Mouse (Mus musculus) heart, embryonic 12.5 days (tissue): ENCODE data around the gene Olfr420. TPM values are rescaled to one million over a fixed set of nuclear protein-coding genes. Genes with fewer than 3 reads are reported as not detected.

ENCODE experiments used
- ATAC-seq: fragments of 200-750 bp; cut with Nextera tagmentation; 2 replicates; pipeline ENCODE4 v1.8.0; 2017; ENCODE audit warnings: moderate TSS enrichment, moderate library complexity; ENCODE audit not compliant: insufficient number of reproducible peaks, low FRiP score
- H3K27ac ChIP-seq: fragments of 300-500 bp; sonication (generic); 2 replicates; pipeline ENCODE4 v1.5.1; 2016; ENCODE audit warnings: mild to moderate bottlenecking, moderate library complexity; ENCODE audit not compliant: poor library complexity, severe bottlenecking
- H3K27me3 ChIP-seq: fragments of 300-500 bp; sonication (generic); replicated peaks from 2 replicates; pipeline ENCODE4 v1.6.1; 2016; ENCODE audit warnings: mild to moderate bottlenecking, moderate library complexity
- H3K36me3 ChIP-seq: fragments of 300-500 bp; sonication (generic); 2 replicates; pipeline ENCODE4 v1.6.1; 2016; ENCODE audit warnings: mild to moderate bottlenecking, moderate library complexity
- H3K4me1 ChIP-seq: fragments of 300-500 bp; sonication (generic); replicated peaks from 2 replicates; pipeline ENCODE4 v1.6.1; 2016; ENCODE audit warnings: mild to moderate bottlenecking
- H3K4me2 ChIP-seq: fragments of 300-500 bp; sonication (generic); 2 replicates; pipeline ENCODE4 v1.6.1; 2016; ENCODE audit warnings: mild to moderate bottlenecking, moderate library complexity
- H3K4me3 ChIP-seq: fragments of 300-500 bp; sonication (generic); 2 replicates; pipeline ENCODE4 v1.5.1; 2016; ENCODE audit warnings: mild to moderate bottlenecking
- H3K9ac ChIP-seq: fragments of 300-500 bp; sonication (generic); 2 replicates; pipeline ENCODE4 v1.6.1; 2016; ENCODE audit warnings: mild to moderate bottlenecking, moderate library complexity
- H3K9me3 ChIP-seq: fragments of 300-500 bp; sonication (generic); replicated peaks from 2 replicates; pipeline ENCODE4 v1.6.1; 2016; ENCODE audit warnings: mild to moderate bottlenecking, moderate library complexity
- WGBS: fragments of 180-500 bp; shearing (Covaris S2); methylation state at CpG from one replicate; pipeline ENCODE4 v1.1.7; 2016; 5-methylcytosine and 5-hydroxymethylcytosine counted together
- polyA plus RNA-seq: library from polyadenylated mRNA; unstranded; fragments of >200 nt; fragmentation: Nextera tagmentation; extraction: Ambion mirVana; gene quantifications from 2 replicates; pipeline ENCODE4 v1.2.1, GENCODE M21; 2016

The Olfr420 gene
- polyA plus RNA-seq: not detected in 2 replicates

GRCm38 (mm10) chr1:174155333-174155732, at the start of gene Olfr420:
Gene Olfr420, plus strand, starts transcription at chr1:174155633.
- H3K27ac ChIP-seq: no peak within 1 kb of the TSS
- H3K9ac ChIP-seq: no peak within 1 kb of the TSS
- H3K9me3 ChIP-seq: no peaks in the 10 kb centered on the region
- ATAC-seq: no peak
- 74% methylated on average over 1 of the region's 1 CpGs for WGBS
- H3K4me3 ChIP-seq: no peak within 1 kb of the TSS
- no peaks in the 10 kb centered on the region for H3K36me3 ChIP-seq
- H3K27me3 ChIP-seq: no peaks in the 10 kb centered on the region
- H3K4me1 ChIP-seq: no peaks in the 10 kb centered on the region
- H3K4me2 ChIP-seq: no peak within 1 kb of the TSS

- H3K4me3 ChIP-seq: no peak within 1 kb of the TSS
- H3K9ac ChIP-seq: no peak within 1 kb of the TSS
- 61% methylated on average over 2 of the region's 2 CpGs for WGBS
- no peaks in the 10 kb centered on the region for H3K36me3 ChIP-seq
- no peak within 1 kb of the TSS for H3K27ac ChIP-seq
- ATAC-seq: no peak
- no peak within 1 kb of the TSS for H3K4me2 ChIP-seq
- no peaks in the 10 kb centered on the region for H3K27me3 ChIP-seq
- no peaks in the 10 kb centered on the region for H3K4me1 ChIP-seq
- H3K9me3 ChIP-seq: no peaks in the 10 kb centered on the region
Measured at GRCm38 (mm10) chr1:174121062-174121461, 34.4 kb upstream of the Olfr420 start, which contains the start of gene Olfr231. Gene Olfr231, minus strand, starts transcription at chr1:174121162.

- Histone ChIP-seq H3K36me3 (no peaks in the 10 kb centered on the region), H3K27ac (no peak within 1 kb of the TSS), H3K4me2 (no peak within 1 kb of the TSS), H3K4me1 (no peaks in the 10 kb centered on the region), H3K9ac (no peak within 1 kb of the TSS), H3K4me3 (no peak within 1 kb of the TSS), H3K27me3 (no peaks in the 10 kb centered on the region), H3K9me3 (no peaks in the 10 kb centered on the region)
- no peak for ATAC-seq
- WGBS: 78% methylated on average over 3 of the region's 3 CpGs
Measured at GRCm38 (mm10) chr1:174131217-174131616, 24.2 kb upstream of the Olfr420 start, which contains the start of gene Olfr424. Gene Olfr424, plus strand, starts transcription at chr1:174131517.

GRCm38 (mm10) chr1:174131999-174132398, 23.4 kb upstream of the Olfr420 start:
- Histone ChIP-seq H3K9me3 (no peaks in the 10 kb centered on the region), H3K27ac (no peak overlapping the region), H3K4me3 (no peak overlapping the region), H3K4me2 (no peak overlapping the region), H3K27me3 (no peaks in the 10 kb centered on the region), H3K36me3 (no peaks in the 10 kb centered on the region), H3K4me1 (no peaks in the 10 kb centered on the region), H3K9ac (no peak overlapping the region)
- no peak for ATAC-seq
- WGBS: 70% methylated on average over 3 of the region's 3 CpGs

- no peaks in the 10 kb centered on the region for H3K9me3 ChIP-seq
- no peak overlapping the region for H3K9ac ChIP-seq
- H3K4me2 ChIP-seq: no peak overlapping the region
- no peak for ATAC-seq
- no peak overlapping the region for H3K4me3 ChIP-seq
- WGBS: 71% methylated on average over 2 of the region's 2 CpGs
- no peak overlapping the region for H3K27ac ChIP-seq
- no peaks in the 10 kb centered on the region for H3K36me3 ChIP-seq
- no peaks in the 10 kb centered on the region for H3K27me3 ChIP-seq
- no peaks in the 10 kb centered on the region for H3K4me1 ChIP-seq
Measured at GRCm38 (mm10) chr1:174141384-174141783, 14.0 kb upstream of the Olfr420 start.

- Histone ChIP-seq H3K9ac (no peak overlapping the region), H3K4me2 (no peak overlapping the region), H3K4me1 (no peaks in the 10 kb centered on the region), H3K4me3 (no peak overlapping the region), H3K27ac (no peak overlapping the region), H3K36me3 (no peaks in the 10 kb centered on the region), H3K27me3 (no peaks in the 10 kb centered on the region), H3K9me3 (no peaks in the 10 kb centered on the region)
- ATAC-seq: no peak
- WGBS: 66% methylated on average over 1 of the region's 1 CpGs
Measured at GRCm38 (mm10) chr1:174146696-174147095, 8.7 kb upstream of the Olfr420 start.

- Histone ChIP-seq H3K27ac (no peak overlapping the region), H3K9me3 (no peaks in the 10 kb centered on the region), H3K27me3 (no peaks in the 10 kb centered on the region), H3K9ac (no peak overlapping the region), H3K36me3 (no peaks in the 10 kb centered on the region), H3K4me1 (no peaks in the 10 kb centered on the region), H3K4me3 (no peak overlapping the region), H3K4me2 (no peak overlapping the region)
- no peak for ATAC-seq
- WGBS: 71% methylated on average over 2 of the region's 2 CpGs
Measured at GRCm38 (mm10) chr1:174149289-174149688, 6.1 kb upstream of the Olfr420 start.

GRCm38 (mm10) chr1:174157622-174158021, 2.2 kb downstream of the Olfr420 start:
- Histone ChIP-seq H3K4me3 (no peak overlapping the region), H3K9ac (no peak overlapping the region), H3K4me2 (no peak overlapping the region), H3K9me3 (no peaks in the 10 kb centered on the region), H3K4me1 (no peaks in the 10 kb centered on the region), H3K27ac (no peak overlapping the region), H3K36me3 (no peaks in the 10 kb centered on the region), H3K27me3 (no peaks in the 10 kb centered on the region)
- 55% methylated on average over 3 of the region's 3 CpGs for WGBS
- no peak for ATAC-seq

GRCm38 (mm10) chr1:174158512-174158911, 3.1 kb downstream of the Olfr420 start:
- no peak for ATAC-seq
- H3K27ac ChIP-seq: no peak overlapping the region
- H3K4me3 ChIP-seq: no peak overlapping the region
- 72% methylated on average over 1 of the region's 1 CpGs for WGBS
- H3K9ac ChIP-seq: no peak overlapping the region
- H3K36me3 ChIP-seq: no peaks in the 10 kb centered on the region
- no peaks in the 10 kb centered on the region for H3K27me3 ChIP-seq
- H3K4me2 ChIP-seq: no peak overlapping the region
- H3K9me3 ChIP-seq: no peaks in the 10 kb centered on the region
- H3K4me1 ChIP-seq: no peaks in the 10 kb centered on the region

- no peak overlapping the region for H3K4me3 ChIP-seq
- H3K27ac ChIP-seq: no peak overlapping the region
- 78% methylated on average over 10 of the region's 10 CpGs for WGBS
- H3K27me3 ChIP-seq: no peaks in the 10 kb centered on the region
- H3K9ac ChIP-seq: no peak overlapping the region
- no peak for ATAC-seq
- H3K36me3 ChIP-seq: no peaks in the 10 kb centered on the region
- H3K4me1 ChIP-seq: no peaks in the 10 kb centered on the region
- no peaks in the 10 kb centered on the region for H3K9me3 ChIP-seq
- H3K4me2 ChIP-seq: no peak overlapping the region
Measured at GRCm38 (mm10) chr1:174159095-174159494, 3.7 kb downstream of the Olfr420 start.

GRCm38 (mm10) chr1:174169024-174169423, 13.6 kb downstream of the Olfr420 start:
- H3K9me3 ChIP-seq: no peaks in the 10 kb centered on the region
- H3K36me3 ChIP-seq: no peaks in the 10 kb centered on the region
- ATAC-seq: no peak
- H3K4me3 ChIP-seq: no peak overlapping the region
- no peak overlapping the region for H3K9ac ChIP-seq
- H3K4me1 ChIP-seq: peaks cover 7% of the 10 kb centered on the region; the same call in 1 of the 2 replicates
- no peak overlapping the region for H3K4me2 ChIP-seq
- no peaks in the 10 kb centered on the region for H3K27me3 ChIP-seq
- H3K27ac ChIP-seq: no peak overlapping the region

- H3K4me1 ChIP-seq: peaks cover 7% of the 10 kb centered on the region; the same call in 1 of the 2 replicates
- no peak overlapping the region for H3K27ac ChIP-seq
- no peak overlapping the region for H3K4me2 ChIP-seq
- 73% methylated on average over 5 of the region's 5 CpGs for WGBS
- ATAC-seq: no peak
- H3K4me3 ChIP-seq: no peak overlapping the region
- no peak overlapping the region for H3K9ac ChIP-seq
- H3K9me3 ChIP-seq: no peaks in the 10 kb centered on the region
- no peaks in the 10 kb centered on the region for H3K36me3 ChIP-seq
- no peaks in the 10 kb centered on the region for H3K27me3 ChIP-seq
Measured at GRCm38 (mm10) chr1:174170706-174171501, 15.5 kb downstream of the Olfr420 start.
